Mouse (Mus musculus) gastrocnemius, postnatal 10 days (tissue): ENCODE results near the gene Spsb2. TPM values are rescaled to one million over a fixed set of nuclear protein-coding genes. Genes with fewer than 3 reads are reported as not detected.
"Not testable (repeated sequence)": the region's sequence is repeated elsewhere in the genome, so short reads cannot be mapped to it uniquely, and the experiment has no call there.

Source experiments
- DNase-seq: peaks from one replicate; pipeline ENCODE4 v3.0.0; 2021; ENCODE audit warnings: mixed read lengths
- total RNA-seq, 2 experiments: library from RNA; stranded (reverse); gene quantifications; 2 replicates each; pipeline ENCODE4 v1.2.3; 2021

Spsb2 gene
- total RNA-seq, 2 experiments from 2014 or later, result 3.5 to 6.5 TPM

- DNase-seq, result no peak
These were observed 9.1 kb downstream of the Spsb2 start for GRCm38 (mm10) chr6:124817563-124817962.

GRCm38 (mm10) chr6:124817971-124818370 is 9.5 kb downstream of the Spsb2 start:
- DNase-seq, result no peak

GRCm38 (mm10) chr6:124820891-124821290 is 12.4 kb downstream of the Spsb2 start:
- DNase-seq, result no peak

- DNase-seq, result no peak
These were observed 13.6 kb downstream of the Spsb2 start for GRCm38 (mm10) chr6:124822049-124822448.

GRCm38 (mm10) chr6:124828101-124828592 is 19.7 kb downstream of the Spsb2 start:
- DNase-seq, result no peak

GRCm38 (mm10) chr6:124828868-124829798 is 20.7 kb downstream of the Spsb2 start, which contains the start of the genes Usp5 and Cdca3:
Gene Usp5, minus strand, starts transcription at chr6:124829484.
Gene Cdca3, plus strand, starts transcription at chr6:124829547.
- DNase-seq, result peak; percentile 94

- DNase-seq, result peak; percentile 87
These were observed 21.6 kb downstream of the Spsb2 start for GRCm38 (mm10) chr6:124829799-124830700.

- DNase-seq, result not testable (repeated sequence)
These were observed 22.7 kb downstream of the Spsb2 start for GRCm38 (mm10) chr6:124831199-124831598.

GRCm38 (mm10) chr6:124831649-124832048 is 23.2 kb downstream of the Spsb2 start:
- no peak for DNase-seq

GRCm38 (mm10) chr6:124834512-124835081 is 26.1 kb downstream of the Spsb2 start:
- DNase-seq, result no peak

- DNase-seq, result no peak
These were observed 27.1 kb downstream of the Spsb2 start for GRCm38 (mm10) chr6:124835531-124835930.

GRCm38 (mm10) chr6:124836411-124836810 is 27.9 kb downstream of the Spsb2 start:
- no peak for DNase-seq

- peak; percentile 59 for DNase-seq
These were observed 31.3 kb downstream of the Spsb2 start for GRCm38 (mm10) chr6:124839805-124840204.

GRCm38 (mm10) chr6:124840241-124841167 is 32.0 kb downstream of the Spsb2 start, which contains the start of gene Gnb3:
Gene Gnb3, minus strand, starts transcription at chr6:124840275.
- no peak for DNase-seq

- peak; percentile 93 for DNase-seq
These were observed 38.8 kb downstream of the Spsb2 start for GRCm38 (mm10) chr6:124847305-124847704.

GRCm38 (mm10) chr6:124850535-124850934 is 42.1 kb downstream of the Spsb2 start:
- DNase-seq, result no peak

GRCm38 (mm10) chr6:124854647-124855046 is 46.2 kb downstream of the Spsb2 start:
- DNase-seq, result no peak

GRCm38 (mm10) chr6:124856321-124856720 is 47.9 kb downstream of the Spsb2 start:
- DNase-seq, result no peak

GRCm38 (mm10) chr6:124856916-124857839 is 48.7 kb downstream of the Spsb2 start, which contains the start of gene P3h3:
Gene P3h3, minus strand, starts transcription at chr6:124857752.
- DNase-seq, result peak; percentile 80
